Mouse (Mus musculus) neural tube, embryonic 11.5 days (tissue): ENCODE results near the gene Asxl1. TPM values are rescaled to one million over a fixed set of nuclear protein-coding genes. Genes with fewer than 3 reads are reported as not detected.

Source experiments
- ATAC-seq: fragments of 200-750 bp; cut with Nextera tagmentation; 2 replicates; pipeline ENCODE4 v1.8.0; 2017; ENCODE audit warnings: moderate number of reproducible peaks, mild to moderate bottlenecking, moderate TSS enrichment, moderate library complexity; ENCODE audit not compliant: insufficient read depth, low FRiP score, low TSS enrichment
- DNase-seq: peaks from one replicate; pipeline ENCODE4 v3.0.0-alpha.2; 2015; ENCODE audit warnings: low spot score
- H3K27ac ChIP-seq: fragments of 300-500 bp; sonication (generic); 2 replicates; pipeline ENCODE4 v1.5.1; 2014; ENCODE audit warnings: low read depth, mild to moderate bottlenecking, low read length
- H3K27me3 ChIP-seq: fragments of 300-500 bp; sonication (generic); 2 replicates; pipeline ENCODE4 v1.6.1; 2014; ENCODE audit warnings: mild to moderate bottlenecking, low read length, mixed read lengths; ENCODE audit not compliant: control insufficient read depth, insufficient read depth
- H3K36me3 ChIP-seq: fragments of 300-500 bp; sonication (generic); 2 replicates; pipeline ENCODE4 v1.6.1; 2014; ENCODE audit warnings: mild to moderate bottlenecking, low read length, moderate library complexity, mixed read lengths; ENCODE audit not compliant: control insufficient read depth, insufficient read depth
- H3K4me1 ChIP-seq: fragments of 300-500 bp; sonication (generic); 2 replicates; pipeline ENCODE4 v1.6.1; 2014; ENCODE audit warnings: low read length, mixed read lengths; ENCODE audit not compliant: control insufficient read depth, insufficient read depth
- H3K4me2 ChIP-seq: fragments of 300-500 bp; sonication (generic); 2 replicates; pipeline ENCODE4 v1.6.1; 2014; ENCODE audit warnings: low read depth, mild to moderate bottlenecking, moderate library complexity
- H3K4me3 ChIP-seq: fragments of 300-500 bp; sonication (generic); 2 replicates; pipeline ENCODE4 v1.5.1; 2014; ENCODE audit warnings: low read depth, low read length
- H3K9ac ChIP-seq: fragments of 300-500 bp; sonication (generic); 2 replicates; pipeline ENCODE4 v1.6.1; 2014; ENCODE audit warnings: mild to moderate bottlenecking, low read length
- H3K9me3 ChIP-seq: fragments of 300-500 bp; sonication (generic); 2 replicates; pipeline ENCODE4 v1.6.1; 2016; ENCODE audit warnings: low read length; ENCODE audit not compliant: control insufficient read depth
- WGBS: fragments of 180-500 bp; shearing (Covaris S2); extraction: QIAGEN DNeasy Blood & Tissue Kit; methylation state at CpG from one replicate; pipeline ENCODE4 v1.1.7; 2014; 5-methylcytosine and 5-hydroxymethylcytosine counted together
- polyA plus RNA-seq: library from polyadenylated mRNA; unstranded; fragments of >200 nt; fragmentation: Nextera tagmentation; extraction: Ambion mirVana; gene quantifications from 2 replicates; pipeline ENCODE4 v1.2.1, GENCODE M21; 2014

Asxl1 gene
- polyA plus RNA-seq, 1 experiment from 2014 or later: 24.6 TPM

- H3K27ac ChIP-seq: peak overlapping the region; percentile 75
Observed at GRCm38 (mm10) chr2:153426931-153427330, 81.3 kb downstream of the Asxl1 start.

GRCm38 (mm10) chr2:153428485-153428884 lies 82.9 kb downstream of the Asxl1 start:
- ATAC-seq: no peak
- DNase-seq: no peak
- Histone ChIP-seq H3K4me1 (peaks cover 32% of the 10 kb centered on the region), H3K9me3 (no peaks in the 10 kb centered on the region), H3K4me2 (no peak overlapping the region), H3K27ac (no peak overlapping the region), H3K4me3 (no peak overlapping the region), H3K36me3 (0 out of 2 replicates have a peak, but pooled peaks cover 2% of the 10 kb centered on the region), H3K27me3 (no peaks in the 10 kb centered on the region), H3K9ac (no peak overlapping the region)
- WGBS: 73% methylated on average over 2 of the region's 2 CpGs

More at GRCm38 (mm10) chr2:153426931-153427330, 81.3 kb downstream of the Asxl1 start:
- Histone ChIP-seq H3K4me3 (no peak overlapping the region), H3K36me3 (0 out of 2 replicates have a peak, but pooled peaks cover 2% of the 10 kb centered on the region), H3K9ac (no peak overlapping the region), H3K9me3 (no peaks in the 10 kb centered on the region), H3K4me2 (no peak overlapping the region), H3K4me1 (peaks cover 20% of the 10 kb centered on the region), H3K27me3 (no peaks in the 10 kb centered on the region)
- 6% methylated on average over 2 of the region's 2 CpGs for WGBS
- no peak for ATAC-seq
- peak; percentile 67 for DNase-seq

DNA sequence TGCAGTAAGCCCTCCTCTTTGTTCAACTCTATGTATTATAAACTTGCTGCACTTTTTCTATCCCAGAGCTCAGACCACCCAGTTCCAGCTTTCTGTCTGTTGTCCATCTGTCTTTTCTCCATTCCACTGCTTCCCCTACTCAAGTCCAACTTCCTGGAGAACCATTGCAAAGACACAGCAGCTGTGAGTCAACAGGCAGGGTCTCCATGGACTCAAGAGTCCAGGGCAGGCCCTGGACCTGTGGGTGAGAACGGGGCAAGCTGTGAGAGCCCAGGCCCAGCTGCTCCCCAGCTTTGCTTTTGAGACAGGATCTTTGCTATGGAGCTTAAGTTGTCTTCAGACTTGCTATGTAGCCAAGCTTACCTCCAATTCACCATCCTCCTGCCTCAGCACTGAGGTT lies 84.9 kb downstream of the Asxl1 start:
- Histone ChIP-seq H3K27me3 (no peaks in the 10 kb centered on the region), H3K4me1 (peaks cover 48% of the 10 kb centered on the region), H3K27ac (no peak overlapping the region), H3K4me2 (no peak overlapping the region), H3K36me3 (peaks cover 2% of the 10 kb centered on the region; the same call in 1 of the 2 replicates), H3K4me3 (no peak overlapping the region), H3K9ac (no peak overlapping the region), H3K9me3 (no peaks in the 10 kb centered on the region)
- ATAC-seq (no peak), DNase-seq (no peak)
- WGBS: 100% methylated on average over 1 of the region's 1 CpGs

DNA sequence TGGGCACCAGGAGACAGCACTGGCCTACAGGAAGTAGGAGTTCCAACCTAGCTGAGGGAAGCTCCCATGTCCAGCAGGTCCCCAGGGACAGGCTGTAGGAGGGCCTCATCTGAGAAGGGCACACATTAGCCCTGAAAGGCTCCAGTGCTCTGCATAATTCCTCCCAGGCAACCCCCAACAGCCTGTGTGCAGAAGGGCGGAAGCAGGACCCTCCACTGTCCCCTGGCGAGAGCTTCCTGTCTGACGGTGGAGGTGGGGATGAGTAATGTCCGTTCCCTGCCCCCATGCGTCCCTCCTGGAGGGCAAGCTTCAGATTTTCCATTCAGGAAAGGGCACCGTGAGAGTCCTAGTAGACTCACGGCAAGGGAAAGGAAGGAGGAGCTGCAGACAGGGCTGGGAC lies 86.9 kb downstream of the Asxl1 start:
- Histone ChIP-seq H3K9me3 (no peaks in the 10 kb centered on the region), H3K4me2 (peak overlapping the region; percentile 2; the same call in 1 of the 2 replicates), H3K27me3 (no peaks in the 10 kb centered on the region), H3K9ac (no peak overlapping the region), H3K4me3 (no peak overlapping the region), H3K4me1 (peaks cover 55% of the 10 kb centered on the region), H3K36me3 (peaks cover 7% of the 10 kb centered on the region; the same call in 1 of the 2 replicates), H3K27ac (peak overlapping the region; percentile 36)
- peak; percentile 19; the same call in 1 of the 2 replicates for ATAC-seq
- DNase-seq: peak; percentile 46
- 13% methylated on average over 7 of the region's 7 CpGs for WGBS

DNA sequence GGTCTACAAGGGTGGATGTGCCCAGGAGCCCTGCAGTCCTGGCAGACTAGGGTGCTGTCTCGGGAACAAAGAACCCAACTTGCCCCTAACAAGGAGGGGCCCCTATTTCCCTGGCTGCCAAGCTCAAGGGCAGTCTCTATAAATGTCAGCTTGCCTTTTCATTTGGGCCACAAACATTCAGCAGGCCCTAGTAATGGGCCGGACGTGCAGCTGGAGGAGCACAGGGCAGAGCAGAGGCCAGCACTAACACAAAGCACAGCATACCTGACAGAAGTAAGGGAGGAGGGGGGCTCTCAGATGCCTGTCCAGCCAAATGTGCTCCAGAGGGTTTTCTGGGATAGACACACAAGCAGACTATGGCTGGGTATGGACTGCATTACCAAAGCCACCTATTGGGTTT lies 88.2 kb downstream of the Asxl1 start:
- no peaks in the 10 kb centered on the region for H3K9me3 ChIP-seq
- no peak overlapping the region for H3K27ac ChIP-seq
- H3K4me3 ChIP-seq: no peak overlapping the region
- H3K27me3 ChIP-seq: no peaks in the 10 kb centered on the region
- no peak overlapping the region for H3K9ac ChIP-seq
- 53% methylated on average over 3 of the region's 3 CpGs for WGBS
- peaks cover 57% of the 10 kb centered on the region for H3K4me1 ChIP-seq
- no peak overlapping the region for H3K4me2 ChIP-seq
- ATAC-seq (no peak), DNase-seq (no peak)
- peaks cover 7% of the 10 kb centered on the region; the same call in 1 of the 2 replicates for H3K36me3 ChIP-seq

DNA sequence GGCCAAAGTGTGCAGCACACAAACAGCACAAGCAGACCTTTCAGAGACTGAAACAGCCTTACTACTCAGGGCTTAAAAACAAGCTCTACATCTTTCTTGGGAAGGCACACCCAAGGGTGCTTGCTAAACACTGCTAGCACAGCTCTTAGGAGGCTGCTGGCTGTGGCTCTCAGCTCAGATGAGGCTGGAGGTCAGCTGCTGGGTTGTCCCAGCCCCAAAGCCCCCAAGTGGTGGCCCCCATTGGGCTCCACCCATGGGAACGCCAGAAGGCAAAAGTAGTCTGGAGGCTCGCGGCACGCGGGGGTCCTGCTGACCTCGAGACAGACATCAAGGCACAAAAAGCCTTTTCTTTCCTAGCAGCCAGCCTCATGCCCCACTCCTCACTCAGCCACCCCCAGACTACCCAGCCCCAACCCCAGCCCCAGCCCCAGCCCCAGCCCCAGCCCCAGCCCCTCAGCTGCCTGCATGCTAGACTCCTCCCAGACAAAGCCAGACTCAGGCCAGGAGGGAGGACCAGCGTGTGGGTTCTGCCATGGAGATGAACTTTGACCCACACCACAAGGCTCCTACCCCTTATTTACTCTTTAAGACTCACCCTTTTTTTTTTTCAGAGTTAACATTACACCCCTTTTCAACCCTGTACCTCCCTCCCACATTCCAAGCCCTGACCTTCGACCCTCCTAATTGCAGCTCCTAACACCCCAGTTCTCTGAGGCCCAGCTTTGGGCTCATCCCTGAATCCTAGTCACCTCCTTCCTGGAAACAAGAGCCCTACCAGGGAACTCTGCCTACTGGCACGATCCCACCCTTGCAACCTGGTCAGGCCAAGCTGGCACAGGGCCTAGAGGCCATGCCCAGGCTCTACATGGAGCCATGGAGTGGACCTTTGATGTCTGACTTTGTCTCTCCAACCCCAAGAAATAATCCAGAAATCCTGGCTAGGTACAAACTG lies 89.5 kb downstream of the Asxl1 start:
- ATAC-seq: peak; percentile 59
- peak overlapping the region; percentile 12; the same call in 1 of the 2 replicates for H3K4me2 ChIP-seq
- DNase-seq: peak; percentile 48
- peaks cover 59% of the 10 kb centered on the region for H3K4me1 ChIP-seq
- peaks cover 7% of the 10 kb centered on the region; the same call in 1 of the 2 replicates for H3K36me3 ChIP-seq
- H3K27me3 ChIP-seq: no peaks in the 10 kb centered on the region
- peak overlapping the region; percentile 14; the same call in 1 of the 2 replicates for H3K9ac ChIP-seq
- H3K4me3 ChIP-seq: no peak overlapping the region
- H3K27ac ChIP-seq: peak overlapping the region; percentile 70
- H3K9me3 ChIP-seq: no peaks in the 10 kb centered on the region
- WGBS: 16% methylated on average over 9 of the region's 9 CpGs

GRCm38 (mm10) chr2:153436641-153437305 lies 91.1 kb downstream of the Asxl1 start:
- WGBS: 30% methylated on average over 6 of the region's 6 CpGs
- H3K4me3 ChIP-seq: no peak overlapping the region
- no peak for ATAC-seq

DNA sequence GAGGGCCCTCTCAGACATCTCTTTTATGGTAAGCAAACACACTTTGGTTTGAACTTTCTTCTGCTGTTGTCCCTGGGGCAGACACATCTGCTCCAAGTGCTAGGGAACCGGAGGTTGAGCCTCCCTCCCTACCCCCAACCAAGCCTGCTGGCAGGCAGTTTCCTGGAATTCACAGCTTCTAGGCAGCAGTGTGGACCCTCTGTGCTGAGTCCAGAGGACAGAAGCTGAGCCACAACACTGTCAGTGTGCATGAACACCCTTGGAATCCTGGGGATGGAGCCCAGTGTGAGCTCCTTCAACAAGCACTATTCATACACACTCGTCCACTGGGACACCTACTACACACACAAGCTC lies 91.7 kb downstream of the Asxl1 start:
- ATAC-seq (no peak), DNase-seq (no peak)
- no peak overlapping the region for H3K9ac ChIP-seq
- no peaks in the 10 kb centered on the region for H3K27me3 ChIP-seq
- 33% methylated on average over 2 of the region's 2 CpGs for WGBS
- peak overlapping the region; percentile 65; the same call in 1 of the 2 replicates for H3K27ac ChIP-seq
- H3K4me1 ChIP-seq: peaks cover 76% of the 10 kb centered on the region
- H3K4me3 ChIP-seq: no peak overlapping the region
- no peak overlapping the region for H3K4me2 ChIP-seq
- peaks cover 5% of the 10 kb centered on the region; the same call in 1 of the 2 replicates for H3K36me3 ChIP-seq
- no peaks in the 10 kb centered on the region for H3K9me3 ChIP-seq

More at GRCm38 (mm10) chr2:153436641-153437305, 91.1 kb downstream of the Asxl1 start:
- H3K9ac ChIP-seq: no peak overlapping the region
- H3K9me3 ChIP-seq: no peaks in the 10 kb centered on the region
- H3K27me3 ChIP-seq: no peaks in the 10 kb centered on the region
- H3K4me2 ChIP-seq: no peak overlapping the region
- no peak for DNase-seq
- peak overlapping the region; percentile 65; the same call in 1 of the 2 replicates for H3K27ac ChIP-seq
- H3K4me1 ChIP-seq: peaks cover 75% of the 10 kb centered on the region
- H3K36me3 ChIP-seq: peaks cover 5% of the 10 kb centered on the region; the same call in 1 of the 2 replicates
